Mouse (Mus musculus) heart, adult 9 months (tissue): ENCODE results near the gene Uimc1.
"Not testable (repeated sequence)": the region's sequence is repeated elsewhere in the genome, so short reads cannot be mapped to it uniquely, and the experiment has no call there.

Experiments used
- DNase-seq, 2 experiments: peaks; one replicate each; pipeline ENCODE4 v3.0.0; 2022; ENCODE audit warnings: low spot score in 2 of 2

Gene Uimc1

GRCm38 (mm10) chr13:55099726-55100478 is at the start of gene Uimc1:
Gene Uimc1 (minus strand): TSS chr13:55100300.
- peak; percentile 81 for DNase-seq

GRCm38 (mm10) chr13:55140271-55140670 is 40.2 kb upstream of the Uimc1 start:
- no peak for DNase-seq

GRCm38 (mm10) chr13:55135382-55135781 is 35.3 kb upstream of the Uimc1 start:
- DNase-seq, result peak; percentile 8 to 15

GRCm38 (mm10) chr13:55133448-55133847 is 33.3 kb upstream of the Uimc1 start, which contains the start of gene Gm17617:
Gene Gm17617 (minus strand): TSS chr13:55133548.
- no peak for DNase-seq

- DNase-seq, result no peak
Observed at GRCm38 (mm10) chr13:55124903-55125302, 24.8 kb upstream of the Uimc1 start.

- DNase-seq, result no peak
Observed at GRCm38 (mm10) chr13:55114375-55114774, 14.3 kb upstream of the Uimc1 start.

- peak; percentile 82 to 86 for DNase-seq
Observed at GRCm38 (mm10) chr13:55107694-55108093, 7.6 kb upstream of the Uimc1 start.

- no peak for DNase-seq
Observed at GRCm38 (mm10) chr13:55107116-55107515, 7.0 kb upstream of the Uimc1 start.

- no peak for DNase-seq
Observed at GRCm38 (mm10) chr13:55105953-55106691, 6.0 kb upstream of the Uimc1 start.

- peak; percentile 95 to 98 for DNase-seq
Observed at GRCm38 (mm10) chr13:55105045-55105952, 5.2 kb upstream of the Uimc1 start, which contains the start of gene Zfp346. Gene Zfp346 (plus strand): TSS chr13:55105311.

GRCm38 (mm10) chr13:55103351-55103750 is 3.3 kb upstream of the Uimc1 start:
- DNase-seq, result no peak

- DNase-seq, result no peak
Observed at GRCm38 (mm10) chr13:55102366-55102765, 2.3 kb upstream of the Uimc1 start.

- DNase-seq, result peak in 1 of 2 experiments; percentile 37
Observed at GRCm38 (mm10) chr13:55101627-55102026, 1.5 kb upstream of the Uimc1 start.

GRCm38 (mm10) chr13:55099066-55099725 is 904 bp downstream of the Uimc1 start:
- peak in 1 of 2 experiments; percentile 16 for DNase-seq

- DNase-seq, result not testable (repeated sequence)
Observed at GRCm38 (mm10) chr13:55097841-55098240, 2.3 kb downstream of the Uimc1 start.

- DNase-seq, result no peak
Observed at GRCm38 (mm10) chr13:55092588-55092987, 7.5 kb downstream of the Uimc1 start.

- DNase-seq, result peak in 1 of 2 experiments; percentile 41
Observed at GRCm38 (mm10) chr13:55075597-55075996, 24.5 kb downstream of the Uimc1 start.

GRCm38 (mm10) chr13:55071322-55071721 is 28.8 kb downstream of the Uimc1 start:
- no peak for DNase-seq

- no peak for DNase-seq
Observed at GRCm38 (mm10) chr13:55069719-55070118, 30.4 kb downstream of the Uimc1 start.

- no peak for DNase-seq
Observed at GRCm38 (mm10) chr13:55063276-55063675, 36.8 kb downstream of the Uimc1 start.

GRCm38 (mm10) chr13:55058042-55058441 is 42.1 kb downstream of the Uimc1 start:
- no peak for DNase-seq
